Mouse (Mus musculus) midbrain, embryonic 13.5 days (tissue): Measurements from ENCODE around the gene H2al2a. TPM values are rescaled to one million over a fixed set of nuclear protein-coding genes. Genes with fewer than 3 reads are reported as not detected.
"Not testable (repeated sequence)": the region's sequence is repeated elsewhere in the genome, so short reads cannot be mapped to it uniquely, and the experiment has no call there.

Experiments used
- ATAC-seq: fragments of 200-750 bp; cut with Nextera tagmentation; 2 replicates; pipeline ENCODE4 v1.8.0; 2017; ENCODE audit warnings: mild to moderate bottlenecking, moderate TSS enrichment, moderate library complexity
- H3K27ac ChIP-seq: fragments of 300-500 bp; sonication (generic); 2 replicates; pipeline ENCODE4 v1.5.1; 2015; ENCODE audit warnings: inconsistent platforms, mild to moderate bottlenecking, moderate library complexity
- H3K27me3 ChIP-seq: fragments of 300-500 bp; sonication (generic); 2 replicates; pipeline ENCODE4 v1.6.1; 2015; ENCODE audit warnings: mild to moderate bottlenecking, inconsistent platforms
- H3K36me3 ChIP-seq: fragments of 300-500 bp; sonication (generic); 2 replicates; pipeline ENCODE4 v1.6.1; 2015; ENCODE audit warnings: mild to moderate bottlenecking, inconsistent platforms
- H3K4me1 ChIP-seq: fragments of 300-500 bp; sonication (generic); replicated peaks from 2 replicates; pipeline ENCODE4 v1.6.1; 2015; ENCODE audit warnings: inconsistent platforms
- H3K4me2 ChIP-seq: fragments of 300-500 bp; sonication (generic); replicated peaks from 2 replicates; pipeline ENCODE4 v1.6.1; 2015; ENCODE audit warnings: moderate library complexity, mild to moderate bottlenecking, inconsistent platforms
- H3K4me3 ChIP-seq: fragments of 300-500 bp; sonication (generic); replicated peaks from 2 replicates; pipeline ENCODE4 v1.5.1; 2015; ENCODE audit warnings: mild to moderate bottlenecking, inconsistent platforms
- H3K9ac ChIP-seq: fragments of 300-500 bp; sonication (generic); replicated peaks from 2 replicates; pipeline ENCODE4 v1.6.1; 2015; ENCODE audit warnings: mild to moderate bottlenecking, inconsistent platforms
- H3K9me3 ChIP-seq: fragments of 300-500 bp; sonication (generic); 2 replicates; pipeline ENCODE4 v1.6.1; 2016; ENCODE audit warnings: mild to moderate bottlenecking, inconsistent platforms
- WGBS: fragments of 180-500 bp; shearing (Covaris S2); methylation state at CpG from one replicate; pipeline ENCODE4 v1.1.7; 2015; 5-methylcytosine and 5-hydroxymethylcytosine counted together
- polyA plus RNA-seq: library from polyadenylated mRNA; unstranded; fragments of >200 nt; fragmentation: Nextera tagmentation; extraction: Ambion mirVana; gene quantifications from 2 replicates; pipeline ENCODE4 v1.2.1, GENCODE M21; 2015

H2al2a gene
- polyA plus RNA-seq, 1 experiment from 2014 or later, result not detected

DNA sequence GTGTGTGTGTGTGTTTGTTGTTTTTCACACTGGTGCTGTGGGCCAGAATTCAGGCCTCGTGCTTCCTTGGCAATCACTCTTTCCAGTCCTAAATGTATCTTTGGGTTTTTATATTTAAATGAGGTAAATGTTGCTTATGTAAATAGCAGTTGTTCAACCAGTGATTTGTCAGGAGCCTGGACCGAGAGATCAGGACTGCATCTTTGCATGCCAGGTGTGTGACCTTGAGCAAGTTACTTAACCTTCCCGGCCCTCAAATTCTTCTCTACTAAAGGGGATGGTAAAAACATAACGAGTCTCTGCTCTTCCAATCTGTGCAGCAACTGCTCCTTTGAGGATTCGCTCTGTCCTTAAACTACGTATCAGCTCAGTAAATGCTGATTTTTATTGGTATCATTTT is 25.4 kb downstream of the H2al2a start:
- no peak overlapping the region for H3K4me2 ChIP-seq
- peaks cover 5% of the 10 kb centered on the region; the same call in 1 of the 2 replicates for H3K4me1 ChIP-seq
- H3K9me3 ChIP-seq, result no peaks in the 10 kb centered on the region
- no peaks in the 10 kb centered on the region for H3K36me3 ChIP-seq
- H3K27ac ChIP-seq, result no peak overlapping the region
- no peaks in the 10 kb centered on the region for H3K27me3 ChIP-seq
- H3K4me3 ChIP-seq, result no peak overlapping the region
- ATAC-seq, result no peak
- 73% methylated on average over 6 of the region's 6 CpGs for WGBS
- no peak overlapping the region for H3K9ac ChIP-seq

DNA sequence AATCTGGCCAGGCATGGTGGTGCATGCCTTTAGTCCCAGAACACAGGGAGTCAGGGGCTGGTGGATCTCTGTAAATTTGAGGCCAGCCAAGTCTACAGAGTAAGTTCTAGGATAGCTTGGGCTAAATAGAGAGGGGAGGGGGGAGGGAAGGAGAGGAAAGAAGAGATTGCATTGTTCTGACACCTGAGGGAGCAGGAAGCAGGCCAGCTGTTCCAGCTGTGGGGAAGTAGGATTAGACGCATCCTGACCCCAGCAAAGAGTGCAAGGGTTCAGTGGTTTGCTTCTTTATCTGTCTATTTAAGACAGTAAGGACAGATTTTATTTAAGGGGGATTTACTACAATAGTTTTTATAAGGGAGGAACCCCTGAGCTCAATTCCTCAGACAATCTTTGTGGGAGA is 26.1 kb downstream of the H2al2a start:
- Histone ChIP-seq H3K9ac (no peak overlapping the region), H3K4me2 (no peak overlapping the region), H3K4me1 (peaks cover 5% of the 10 kb centered on the region; the same call in 1 of the 2 replicates), H3K4me3 (no peak overlapping the region), H3K27ac (no peak overlapping the region), H3K36me3 (no peaks in the 10 kb centered on the region), H3K27me3 (no peaks in the 10 kb centered on the region), H3K9me3 (no peaks in the 10 kb centered on the region)
- ATAC-seq, result no peak
- WGBS, result 27% methylated on average over 1 of the region's 1 CpGs

DNA sequence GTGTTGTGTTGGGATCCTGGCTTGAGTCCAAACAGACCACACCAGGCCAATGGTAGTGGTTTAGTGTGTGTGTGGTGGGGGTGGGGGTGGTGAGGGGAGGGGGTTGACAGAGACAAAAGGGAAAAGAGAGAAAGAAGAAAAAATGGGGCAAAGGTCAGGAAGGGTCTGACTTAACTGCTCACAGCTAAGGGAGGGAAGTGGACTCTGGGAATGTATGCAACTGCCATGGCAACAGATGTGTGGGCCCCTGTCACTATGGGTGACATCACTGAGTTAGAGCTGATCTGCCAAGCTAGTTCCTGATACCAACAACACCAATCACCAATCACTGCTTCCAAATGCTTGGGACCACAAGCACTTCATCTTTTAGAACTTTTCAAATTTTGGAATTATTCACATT is 26.6 kb downstream of the H2al2a start:
- H3K4me1 ChIP-seq, result peaks cover 5% of the 10 kb centered on the region; the same call in 1 of the 2 replicates
- H3K9ac ChIP-seq, result no peak overlapping the region
- H3K27ac ChIP-seq, result no peak overlapping the region
- H3K9me3 ChIP-seq, result no peaks in the 10 kb centered on the region
- no peak overlapping the region for H3K4me3 ChIP-seq
- ATAC-seq, result no peak
- H3K27me3 ChIP-seq, result no peaks in the 10 kb centered on the region
- no peak overlapping the region for H3K4me2 ChIP-seq
- no peaks in the 10 kb centered on the region for H3K36me3 ChIP-seq

DNA sequence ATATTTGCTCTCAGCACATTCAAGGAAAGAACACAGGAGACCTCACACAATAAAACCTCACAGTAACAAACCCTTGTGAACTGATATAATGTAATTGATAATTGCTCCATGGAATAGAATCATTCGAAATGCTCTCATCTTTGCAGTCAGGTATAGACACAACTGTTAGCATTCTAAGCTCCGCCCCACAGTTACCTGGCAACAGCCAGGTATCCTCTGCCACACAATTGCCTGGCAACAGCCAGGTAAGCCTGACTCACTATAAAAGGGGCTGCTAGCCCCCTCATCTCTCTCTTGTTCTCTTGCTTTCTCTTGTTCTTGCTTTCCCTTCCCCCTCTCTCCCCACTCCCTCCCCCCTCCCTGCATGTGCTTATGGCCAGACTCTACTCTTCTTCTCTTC is 28.2 kb downstream of the H2al2a start:
- 87% methylated on average over 2 of the region's 2 CpGs for WGBS
- peaks cover 5% of the 10 kb centered on the region; the same call in 1 of the 2 replicates for H3K4me1 ChIP-seq
- H3K4me2 ChIP-seq, result no peak overlapping the region
- no peak overlapping the region for H3K27ac ChIP-seq
- no peaks in the 10 kb centered on the region for H3K36me3 ChIP-seq
- H3K9me3 ChIP-seq, result no peaks in the 10 kb centered on the region
- H3K4me3 ChIP-seq, result no peak overlapping the region
- no peak overlapping the region for H3K9ac ChIP-seq
- ATAC-seq, result no peak
- H3K27me3 ChIP-seq, result no peaks in the 10 kb centered on the region

DNA sequence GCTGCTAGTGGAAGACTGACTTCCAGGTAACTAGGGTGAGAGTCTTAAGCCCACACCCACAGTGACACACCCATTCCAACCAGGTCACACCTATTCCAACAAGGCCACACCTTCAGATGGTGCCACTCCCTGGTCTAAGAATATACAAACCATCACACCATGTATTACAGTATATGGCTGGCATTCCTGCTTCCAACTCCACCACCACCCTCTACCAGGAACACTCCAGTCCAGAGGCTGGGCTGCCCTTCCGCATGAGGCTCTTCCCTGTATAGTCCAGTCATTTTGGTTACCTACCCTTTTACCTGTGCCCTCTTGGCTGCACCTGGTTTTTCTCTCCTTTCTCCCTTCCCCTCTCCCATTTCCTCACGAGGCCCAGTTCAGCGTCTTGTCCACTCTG is 28.7 kb downstream of the H2al2a start:
- not testable (repeated sequence) for H3K4me2 ChIP-seq, ATAC-seq, H3K27me3 ChIP-seq, H3K9me3 ChIP-seq, H3K4me3 ChIP-seq, H3K36me3 ChIP-seq, H3K4me1 ChIP-seq, H3K27ac ChIP-seq, H3K9ac ChIP-seq
- WGBS, result 95% methylated on average over 3 of the region's 3 CpGs

DNA sequence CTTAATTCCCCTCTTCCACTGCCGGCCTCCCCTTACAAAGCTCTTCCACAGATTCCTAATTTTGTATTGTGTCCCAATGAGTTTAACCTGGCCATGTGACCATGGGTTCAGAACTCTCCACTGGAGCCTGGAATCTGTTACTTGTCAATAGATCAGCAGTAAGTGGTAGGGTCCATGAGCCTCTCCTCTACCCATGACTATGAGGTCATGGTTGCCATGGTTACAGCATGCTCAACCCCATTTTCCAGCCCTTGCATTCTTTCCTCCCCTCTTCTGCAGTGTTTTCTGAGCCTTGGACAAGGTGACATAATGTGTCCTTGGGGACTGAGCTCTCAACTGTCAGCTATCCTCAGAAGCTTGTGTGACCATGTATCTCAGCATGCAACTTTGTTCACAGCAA is 37.3 kb downstream of the H2al2a start:
- no peaks in the 10 kb centered on the region for H3K27me3 ChIP-seq
- H3K9ac ChIP-seq, result no peak overlapping the region
- H3K4me3 ChIP-seq, result no peak overlapping the region
- H3K36me3 ChIP-seq, result no peaks in the 10 kb centered on the region
- H3K9me3 ChIP-seq, result no peaks in the 10 kb centered on the region
- WGBS, result 71% methylated on average over 1 of the region's 1 CpGs
- no peak overlapping the region for H3K4me2 ChIP-seq
- H3K4me1 ChIP-seq, result no peaks in the 10 kb centered on the region
- no peak overlapping the region for H3K27ac ChIP-seq
- ATAC-seq, result no peak

DNA sequence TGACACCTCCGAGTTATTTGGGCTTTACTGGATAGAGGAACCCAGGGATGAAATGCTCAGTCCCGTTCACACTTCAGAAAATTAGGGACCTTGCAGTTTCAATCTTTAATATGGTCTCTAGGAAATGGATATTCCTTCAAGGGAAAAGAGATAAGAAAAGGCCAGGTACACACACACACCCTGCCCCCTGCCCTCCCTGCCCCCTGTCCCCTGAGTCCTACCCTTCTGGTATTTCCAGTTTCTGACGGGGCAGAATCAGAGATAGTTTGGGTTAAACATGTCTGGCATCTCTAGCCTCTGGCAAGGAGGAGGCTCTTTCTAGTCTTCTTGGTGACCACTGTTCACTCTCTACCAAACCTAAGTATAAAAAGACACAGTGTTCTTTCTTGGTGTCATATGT is 49.9 kb downstream of the H2al2a start:
- 81% methylated on average over 3 of the region's 3 CpGs for WGBS
- H3K4me2 ChIP-seq, result no peak overlapping the region
- ATAC-seq, result no peak
- no peaks in the 10 kb centered on the region for H3K36me3 ChIP-seq
- H3K4me1 ChIP-seq, result no peaks in the 10 kb centered on the region
- no peaks in the 10 kb centered on the region for H3K27me3 ChIP-seq
- no peak overlapping the region for H3K4me3 ChIP-seq
- no peak overlapping the region for H3K27ac ChIP-seq
- H3K9ac ChIP-seq, result no peak overlapping the region
- no peaks in the 10 kb centered on the region for H3K9me3 ChIP-seq

Other genes starting within 250 kb of the H2al2a start
- gene A930004D18Rik, start 40.8 kb upstream of the H2al2a start, polyA plus RNA-seq, result 14.7 and 17.1 TPM in 2 replicates
- gene Skida1, start 52.1 kb upstream of the H2al2a start, polyA plus RNA-seq, result 17.8 and 18.3 TPM in 2 replicates
- 69.6 and 75.2 TPM in 2 replicates for gene Mllt10, start 58.3 kb upstream of the H2al2a start, polyA plus RNA-seq